Mouse (Mus musculus): Measurements from ENCODE around the gene Cd44.
A peak's percentile ranks its signal among the peaks of the same experiment; 100 is the strongest.

Gene Cd44

DNA sequence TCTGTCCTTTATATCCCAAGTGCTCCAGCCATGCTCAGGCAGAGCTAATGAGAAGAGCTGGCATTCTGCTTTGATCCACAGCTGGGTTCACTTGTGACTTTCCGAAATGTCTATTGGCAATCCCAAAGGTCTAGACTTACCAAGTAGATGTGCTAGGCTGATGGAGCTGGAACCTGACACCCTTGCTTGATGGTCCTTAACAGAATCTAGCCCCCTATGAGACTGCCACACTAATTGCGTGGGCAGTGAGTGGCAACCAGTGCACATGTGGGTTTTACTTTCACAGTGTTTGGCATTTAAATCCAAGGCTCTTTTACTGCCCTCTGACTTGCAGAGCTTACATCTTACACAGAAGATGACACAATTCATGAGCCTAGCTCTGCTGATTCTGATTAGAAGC is 29.0 kb downstream of the Cd44 start:
- DNase-seq (ENCODE audit: low read depth, low spot score): peak; percentile 36

DNA sequence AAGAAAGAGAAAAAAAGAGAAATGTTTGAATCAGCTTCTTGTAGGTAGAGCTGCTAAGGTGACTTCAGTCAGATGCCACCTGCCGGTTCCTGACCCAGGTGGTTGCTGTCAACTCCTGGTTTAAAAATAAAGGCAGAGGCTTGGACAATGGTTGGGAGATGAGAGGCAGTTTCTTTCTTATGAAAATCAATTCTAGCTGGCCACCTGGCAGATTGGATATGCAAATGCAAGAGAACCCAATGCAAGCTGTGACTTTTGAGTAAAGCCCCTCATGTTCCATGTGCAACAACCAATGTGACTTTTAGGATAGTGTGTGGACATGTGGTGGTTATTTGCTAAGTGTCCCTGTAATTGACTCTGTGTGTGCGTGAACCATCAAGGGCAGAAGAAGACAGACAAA is 33.0 kb downstream of the Cd44 start:
- no peak for DNase-seq (ENCODE audit: low read depth, low spot score)

DNA sequence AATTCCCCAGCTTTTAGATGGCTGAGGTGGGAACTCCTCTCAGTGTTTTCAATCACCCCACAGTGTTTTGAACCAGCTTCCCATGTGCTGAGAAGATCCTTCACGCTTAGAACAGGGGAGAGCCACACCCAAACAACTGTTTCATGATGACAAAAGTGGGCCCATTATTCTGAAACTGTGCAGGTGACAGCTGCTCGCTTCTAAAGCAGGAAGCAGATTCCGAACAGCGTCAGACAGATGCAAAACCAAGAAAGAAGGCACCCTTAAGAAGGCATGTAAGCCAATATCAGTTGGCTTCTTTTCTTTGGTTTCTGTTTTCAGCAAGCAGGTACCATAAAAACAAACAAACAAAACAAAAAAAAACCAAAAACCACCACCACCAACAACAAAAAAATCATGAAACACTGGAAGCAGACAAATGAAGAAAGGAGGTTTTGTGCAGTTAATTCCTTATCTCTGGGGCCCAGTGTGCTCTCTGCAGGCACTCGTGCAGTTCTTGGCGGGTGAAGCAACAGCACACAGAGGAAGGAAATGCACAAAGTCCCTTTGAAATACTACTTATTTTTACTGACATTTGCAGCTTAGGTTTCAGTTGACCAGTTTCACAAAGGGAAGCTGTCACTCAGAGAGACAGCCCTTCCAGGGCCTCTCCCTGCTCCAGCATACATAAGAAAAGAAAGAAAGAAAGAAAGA is 33.9 kb downstream of the Cd44 start:
- no peak for DNase-seq (ENCODE audit: low read depth, low spot score)

DNA sequence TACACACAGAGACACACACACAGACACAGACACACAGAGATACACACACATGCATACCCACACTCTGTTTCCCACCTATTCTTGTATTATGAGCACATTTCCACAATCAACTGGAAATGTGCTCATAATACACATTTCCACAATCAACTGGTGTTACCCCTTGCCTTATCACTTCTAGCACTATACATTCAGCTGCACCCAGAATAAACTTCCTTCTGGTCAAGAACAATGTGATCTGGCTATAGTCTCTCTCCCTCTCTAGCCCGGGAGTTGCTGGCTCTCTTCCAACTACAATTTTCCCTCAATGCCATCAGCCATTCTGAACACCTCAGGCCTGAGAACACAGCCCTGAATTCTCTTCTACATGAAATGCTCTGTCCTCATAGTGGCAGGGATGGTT is 34.9 kb downstream of the Cd44 start:
- DNase-seq (ENCODE audit: low read depth, low spot score): no peak

DNA sequence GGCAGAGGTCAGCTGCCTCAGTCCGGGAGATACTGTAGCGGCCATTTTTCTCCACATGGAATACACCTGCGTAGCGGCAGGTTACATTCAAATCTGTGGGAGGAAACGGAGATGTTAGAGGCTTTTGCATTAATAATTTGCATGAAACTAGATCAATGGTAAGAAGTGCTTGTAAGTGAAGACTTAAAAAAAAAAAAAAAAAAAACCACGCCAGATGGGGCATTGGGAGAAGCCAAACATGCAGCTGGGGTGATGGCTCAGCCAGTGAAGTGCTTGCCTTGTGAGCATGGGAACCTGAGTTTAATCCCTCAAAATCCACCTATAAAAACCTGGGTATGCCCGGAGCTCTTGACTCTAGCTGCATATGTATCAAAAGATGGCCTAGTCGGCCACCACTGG is 36.1 kb downstream of the Cd44 start:
- no peak for DNase-seq (ENCODE audit: low read depth, low spot score)

DNA sequence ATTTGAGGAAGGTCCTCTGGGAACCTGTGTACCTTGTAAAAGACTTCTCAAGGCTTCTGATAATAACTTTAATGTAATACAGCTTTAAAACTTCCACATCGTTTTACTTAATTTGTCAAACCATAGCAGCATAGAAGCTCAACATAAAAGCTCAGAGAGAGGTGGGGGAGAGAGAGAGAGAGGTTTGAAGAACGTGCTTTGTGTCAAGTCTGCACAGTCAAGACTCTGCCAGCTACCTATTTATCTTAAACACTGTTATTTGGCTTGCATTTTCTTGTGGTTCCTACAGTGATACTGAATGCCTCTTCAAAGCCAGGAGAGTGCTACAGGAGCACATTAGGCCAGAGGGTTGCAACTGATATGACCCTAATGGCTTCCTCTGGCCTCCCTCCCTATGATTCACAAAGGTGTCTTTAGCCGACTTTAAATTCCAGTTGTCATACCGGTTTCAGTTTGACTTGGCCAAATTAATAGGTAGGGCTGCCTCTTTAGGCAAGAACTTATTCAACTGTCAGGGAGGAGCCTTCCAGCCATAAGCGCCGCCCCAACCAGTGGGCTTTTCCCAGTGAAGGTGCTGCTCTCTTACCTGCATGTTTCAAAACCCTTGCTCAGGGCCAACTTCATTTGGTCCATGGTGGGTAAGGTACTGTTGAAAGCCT is 36.6 kb downstream of the Cd44 start:
- no peak for DNase-seq (ENCODE audit: low read depth, low spot score)

DNA sequence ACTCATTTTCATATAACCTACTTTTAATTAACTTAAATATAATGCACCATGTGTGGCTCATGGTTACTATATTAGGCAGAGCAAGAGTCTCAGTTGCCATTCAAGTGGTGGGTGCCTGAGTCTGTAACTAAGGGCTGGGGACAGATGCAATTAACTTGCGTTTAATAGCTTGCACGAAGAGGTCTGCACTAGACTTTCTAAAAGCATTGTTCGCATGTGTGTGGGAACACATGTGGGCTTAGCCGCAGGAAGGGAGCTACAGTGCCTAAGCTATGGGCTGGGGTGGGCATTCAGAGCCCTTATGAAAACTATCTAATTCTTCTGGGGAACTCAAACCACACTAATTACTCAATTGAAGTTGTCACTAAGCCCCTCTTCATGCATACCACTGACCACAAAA is 37.4 kb downstream of the Cd44 start:
- DNase-seq (ENCODE audit: low read depth, low spot score): no peak

DNA sequence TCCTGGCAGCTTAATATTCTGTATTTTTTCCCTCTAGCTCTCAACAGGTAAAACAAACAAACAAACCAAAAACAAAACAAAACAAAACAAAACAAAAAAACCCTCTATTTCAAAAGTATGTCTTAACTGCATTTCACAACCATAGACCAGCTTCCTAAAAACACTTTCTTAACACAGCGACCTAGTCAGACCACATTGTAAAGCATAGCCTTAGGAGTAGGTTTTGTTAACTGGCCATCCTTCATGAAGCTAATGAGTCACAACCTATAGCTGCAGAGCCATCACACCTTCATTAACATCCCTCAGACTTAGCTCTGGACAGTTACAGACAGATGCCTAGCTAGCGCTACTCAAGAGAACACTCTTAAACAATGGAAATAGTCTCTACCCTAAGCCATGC is 37.9 kb downstream of the Cd44 start:
- no peak for DNase-seq (ENCODE audit: low read depth, low spot score)

DNA sequence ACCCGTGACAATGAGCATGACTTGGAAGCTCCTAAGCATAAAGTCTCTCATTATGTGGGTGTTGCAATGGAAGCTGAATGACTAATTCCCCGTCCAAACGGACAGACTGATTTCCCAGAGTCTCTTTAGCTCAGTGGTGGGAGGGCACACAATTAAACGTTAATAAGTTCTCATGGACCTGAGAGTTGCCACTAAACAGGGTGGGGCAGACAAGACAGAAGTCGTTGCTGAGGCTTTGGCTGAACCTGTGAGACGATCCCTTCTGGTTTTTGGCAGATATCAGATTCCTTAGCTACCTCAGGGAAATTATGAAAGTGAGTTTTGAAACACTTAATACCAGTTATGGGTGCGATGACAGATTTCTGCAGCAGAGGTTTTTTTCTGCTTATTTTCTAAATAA is 38.8 kb downstream of the Cd44 start:
- no peak for DNase-seq (ENCODE audit: low read depth, low spot score)

DNA sequence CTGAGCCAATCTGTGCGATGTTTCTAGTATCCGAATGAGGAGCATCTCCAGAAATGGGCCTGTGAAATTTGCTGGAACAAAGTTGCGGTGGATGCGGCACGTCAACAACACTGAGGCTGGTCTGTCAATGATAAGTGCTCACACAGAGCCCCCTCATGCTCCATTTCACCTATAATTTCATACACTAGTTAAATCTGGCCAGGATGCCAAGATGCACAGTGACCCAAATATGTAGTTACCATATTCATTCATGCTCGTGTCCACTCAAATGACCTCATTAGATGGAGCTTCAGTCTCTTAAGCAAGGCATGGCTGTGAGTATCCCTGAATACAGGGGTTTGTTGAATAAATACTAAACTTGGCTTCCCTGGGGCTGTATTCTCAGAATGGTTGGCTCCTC is 43.2 kb downstream of the Cd44 start:
- DNase-seq (ENCODE audit: low read depth, low spot score): no peak

DNA sequence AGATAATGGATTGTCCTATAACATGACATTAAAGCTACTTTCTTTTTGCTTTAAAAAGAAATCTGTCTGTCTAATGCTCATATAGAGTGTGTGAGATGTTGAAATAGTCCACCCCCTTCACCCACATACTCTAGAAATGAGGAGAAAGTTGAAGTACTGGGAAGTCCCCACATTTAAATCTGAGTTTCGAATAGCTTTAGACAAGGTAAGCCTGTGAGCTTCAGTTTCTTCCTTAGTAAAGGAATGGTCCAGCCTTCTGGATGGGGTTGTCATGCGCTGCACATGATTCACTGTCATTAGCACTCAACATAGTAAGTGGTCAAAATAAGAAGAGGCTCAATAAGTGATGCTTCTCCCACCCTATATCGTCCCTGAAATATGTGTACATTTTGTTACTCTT is 48.2 kb downstream of the Cd44 start:
- DNase-seq (ENCODE audit: low read depth, low spot score): no peak

DNA sequence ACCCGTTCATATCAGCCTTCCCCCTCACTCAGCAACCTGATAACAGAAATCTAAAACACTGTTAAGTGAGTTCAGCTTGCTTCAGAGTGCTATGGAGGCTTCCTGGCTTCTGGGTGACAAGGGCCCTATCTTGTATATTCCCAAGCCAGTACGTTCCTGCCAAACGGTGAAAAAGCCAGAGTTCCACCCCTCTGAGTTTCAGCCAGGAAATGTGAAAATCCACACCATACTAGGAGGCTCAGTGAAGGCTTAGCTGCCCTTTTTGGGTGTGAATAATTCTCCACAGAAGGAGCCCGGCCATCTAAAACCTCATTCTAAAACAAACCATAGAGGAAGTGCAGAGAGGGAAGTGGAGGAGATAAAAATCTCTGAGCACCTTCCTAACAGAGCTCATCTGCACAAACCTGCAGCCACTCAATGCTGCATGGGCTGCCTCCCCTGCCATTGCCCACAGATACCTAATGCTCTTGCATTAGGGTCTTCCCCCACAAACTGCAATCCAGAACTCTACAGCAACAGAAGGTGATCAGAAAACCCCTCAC is 49.5 kb downstream of the Cd44 start:
- no peak for DNase-seq (ENCODE audit: low read depth, low spot score)

DNA sequence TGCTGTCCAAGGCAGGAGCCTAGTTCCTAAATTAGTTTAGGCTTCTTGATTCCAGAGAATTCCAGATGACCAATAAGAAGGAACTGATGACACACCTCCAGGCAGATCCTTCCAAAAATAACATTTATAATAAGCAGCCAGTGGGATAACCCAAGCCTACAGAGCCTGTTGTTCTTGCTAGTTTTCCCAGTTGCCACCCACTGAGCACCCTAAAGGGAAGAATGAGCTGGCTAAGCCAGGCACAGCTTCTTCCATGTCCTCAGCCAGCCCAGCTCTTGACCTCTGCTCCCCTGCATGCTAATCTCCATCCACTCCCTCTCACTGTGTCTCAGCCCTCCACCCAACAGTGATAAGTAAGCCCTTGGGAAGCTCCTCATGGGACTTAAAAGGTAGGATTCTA is 51.4 kb downstream of the Cd44 start:
- DNase-seq (ENCODE audit: low read depth, low spot score): peak; percentile 56

DNA sequence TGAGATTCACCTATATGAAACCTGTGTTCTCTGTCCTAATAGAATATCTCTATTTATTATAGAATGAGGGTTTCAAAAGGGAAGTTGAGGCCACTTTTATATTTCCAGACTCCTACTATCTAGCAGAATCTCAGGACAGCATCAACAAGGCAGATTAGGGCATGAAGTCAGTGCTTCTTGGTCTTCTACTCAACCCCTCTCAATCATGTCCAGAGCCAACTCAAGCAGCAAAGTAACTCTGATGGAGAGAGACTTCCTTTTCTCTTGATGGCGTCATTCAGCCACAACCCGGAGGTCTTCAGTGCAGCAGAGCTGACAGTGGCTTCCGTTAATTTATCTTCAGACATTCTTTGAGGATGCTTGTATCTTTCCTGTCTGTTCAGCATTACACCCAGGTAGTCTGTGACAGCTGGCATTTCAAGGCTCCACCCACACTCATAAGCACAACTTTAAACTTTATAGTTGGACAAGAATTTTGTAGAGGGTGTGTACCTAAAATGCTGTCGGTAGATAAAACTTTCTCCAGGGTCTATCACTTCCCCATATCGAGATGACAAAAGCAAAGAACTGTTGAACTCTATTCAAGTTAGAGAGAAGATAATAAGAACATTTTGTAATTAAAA is 52.5 kb downstream of the Cd44 start:
- no peak for DNase-seq (ENCODE audit: low read depth, low spot score)

DNA sequence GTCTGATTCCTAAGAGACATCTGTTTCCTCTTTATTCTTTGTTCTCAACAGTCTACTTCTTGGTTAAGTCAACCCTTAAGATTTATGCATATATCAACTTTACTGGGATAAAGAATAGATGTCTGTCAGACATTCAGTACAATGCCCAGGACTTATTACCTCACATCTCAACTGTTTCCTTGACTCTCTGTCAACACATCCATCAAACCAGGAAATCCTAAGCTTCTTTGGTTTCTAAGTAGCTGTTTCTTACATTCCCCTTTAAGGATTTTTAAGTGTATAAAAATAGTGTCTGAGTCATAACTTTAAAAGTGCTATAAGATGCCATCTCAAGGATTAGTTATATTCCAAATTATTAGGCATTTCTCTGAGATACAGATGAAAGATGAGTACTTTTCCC is 60.2 kb downstream of the Cd44 start:
- DNase-seq (ENCODE audit: low read depth, low spot score): peak; percentile 64

DNA sequence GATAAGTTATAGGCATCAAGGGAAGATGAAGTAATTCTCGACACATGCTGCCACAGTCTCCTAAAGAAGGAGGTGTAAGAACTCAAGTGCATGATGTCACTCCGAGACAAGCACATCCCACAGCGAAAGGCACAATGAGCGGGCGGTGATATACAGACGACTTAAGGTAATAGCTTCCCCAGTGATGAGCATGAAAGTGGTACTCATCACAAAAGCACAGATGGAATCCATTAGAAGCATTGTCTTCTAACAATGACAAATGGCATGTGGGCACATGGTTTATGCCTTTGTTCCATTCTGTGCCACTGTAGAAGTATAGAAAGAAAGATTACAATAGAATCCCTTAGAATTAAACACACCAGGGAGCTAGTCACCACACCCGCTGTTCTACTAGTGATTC is 63.3 kb downstream of the Cd44 start:
- DNase-seq (ENCODE audit: low read depth, low spot score): no peak

DNA sequence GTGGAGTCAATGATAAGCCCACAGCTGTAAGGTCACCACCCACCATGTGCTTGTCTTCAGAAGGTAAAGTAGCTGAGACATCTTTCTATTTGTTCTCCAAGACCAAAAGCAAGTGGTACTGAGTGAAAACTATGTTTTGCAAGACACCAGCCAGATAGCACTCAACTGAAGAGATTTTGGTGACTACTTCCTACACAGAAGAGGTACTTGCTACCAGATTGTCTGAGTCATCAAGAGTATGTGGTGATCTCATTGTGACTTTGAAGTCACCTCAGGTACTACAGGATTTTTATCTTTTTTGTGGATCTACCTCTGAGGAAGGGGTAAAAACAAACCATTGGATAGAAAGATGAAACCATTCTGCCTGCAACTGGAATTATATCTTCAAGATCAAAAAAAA is 69.9 kb downstream of the Cd44 start:
- DNase-seq (ENCODE audit: low read depth, low spot score): no peak

DNA sequence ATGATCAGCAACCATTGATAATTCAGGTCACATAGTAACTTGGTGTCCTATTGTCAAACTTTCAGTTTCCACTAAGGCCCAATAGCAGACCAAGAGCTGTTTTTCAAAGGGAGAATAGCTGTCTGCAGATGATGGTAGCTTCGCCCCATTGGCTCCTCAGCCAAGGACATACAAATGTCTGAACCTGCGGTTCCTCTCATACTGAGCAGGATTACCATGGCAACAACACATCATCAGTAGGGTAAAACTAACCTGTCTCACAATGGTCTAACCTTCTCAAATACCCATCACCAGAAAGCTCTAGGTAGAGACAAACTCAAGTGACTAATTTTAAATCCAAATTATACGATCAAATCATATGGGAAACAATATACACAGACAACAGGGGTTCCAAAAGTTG is 72.3 kb downstream of the Cd44 start:
- DNase-seq (ENCODE audit: low read depth, low spot score): no peak

DNA sequence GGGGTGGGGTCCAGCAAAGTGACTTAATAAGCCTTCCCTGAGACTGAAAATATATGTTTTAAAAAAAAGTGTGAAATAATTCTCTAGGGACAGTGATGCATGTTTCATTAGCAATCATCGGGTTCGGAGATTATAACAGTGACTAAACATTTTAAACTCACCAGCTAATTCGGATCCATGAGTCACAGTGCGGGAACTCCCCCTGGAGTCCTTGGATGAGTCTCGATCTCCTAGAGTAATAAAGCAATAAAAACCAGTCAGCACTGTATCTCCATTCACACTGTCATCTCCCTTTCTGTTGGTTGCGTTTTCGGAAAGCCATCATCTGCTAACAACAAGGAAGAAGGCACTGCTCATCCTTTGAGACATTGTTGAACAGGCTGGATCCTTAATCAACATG is 73.1 kb downstream of the Cd44 start:
- DNase-seq (ENCODE audit: low read depth, low spot score): peak; percentile 76

DNA sequence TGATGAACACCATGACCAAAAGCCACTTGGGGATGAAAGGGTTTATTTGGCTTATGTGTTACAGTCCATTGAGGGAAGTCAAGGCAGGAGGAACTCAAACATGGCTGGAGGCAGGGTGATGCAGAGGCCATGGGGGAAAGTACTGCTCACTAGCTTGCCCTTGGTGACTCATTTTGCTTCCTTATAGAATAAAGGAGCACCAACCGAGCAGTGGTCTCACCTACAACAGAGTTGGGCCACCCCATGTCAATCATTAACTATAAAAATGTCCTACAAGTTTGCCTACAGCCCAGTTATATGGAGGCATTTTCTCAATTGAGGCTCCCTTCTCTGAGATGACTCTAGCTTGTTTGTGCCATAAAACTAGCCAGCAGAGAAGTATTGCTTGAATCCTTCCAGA is 73.6 kb downstream of the Cd44 start:
- DNase-seq (ENCODE audit: low read depth, low spot score): no peak

DNA sequence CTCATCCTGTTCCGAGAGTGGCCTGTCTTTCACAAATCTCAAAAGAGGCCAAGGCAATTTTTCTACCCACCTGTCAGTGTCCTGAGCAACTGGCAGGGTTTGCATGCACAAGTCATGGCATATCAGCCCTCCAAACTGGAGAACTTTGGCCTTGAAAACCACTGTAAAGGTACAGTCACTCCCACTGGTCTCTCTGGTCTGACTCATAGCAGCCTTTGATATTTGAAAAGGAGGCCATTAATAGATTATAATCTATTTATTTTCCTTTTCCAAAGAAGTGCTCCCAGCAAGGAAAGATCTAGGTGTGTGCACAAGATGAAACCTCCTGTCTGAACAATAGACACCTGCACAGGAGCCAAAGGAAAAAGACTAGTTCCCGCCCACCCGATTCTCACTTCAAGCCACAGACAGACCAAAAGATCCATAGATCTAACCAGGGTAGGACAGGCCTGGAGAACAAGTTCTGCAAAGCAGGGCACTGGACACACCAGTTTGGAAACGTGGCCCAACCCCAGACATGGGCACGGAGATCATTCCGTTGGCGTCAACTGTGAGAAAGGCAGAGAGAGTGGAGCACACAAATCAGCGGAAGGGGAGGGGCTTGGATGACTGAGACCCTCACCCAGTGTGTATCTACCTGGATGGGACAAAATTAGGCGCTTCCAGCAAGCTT is 75.4 kb downstream of the Cd44 start:
- DNase-seq (ENCODE audit: low read depth, low spot score): no peak

DNA sequence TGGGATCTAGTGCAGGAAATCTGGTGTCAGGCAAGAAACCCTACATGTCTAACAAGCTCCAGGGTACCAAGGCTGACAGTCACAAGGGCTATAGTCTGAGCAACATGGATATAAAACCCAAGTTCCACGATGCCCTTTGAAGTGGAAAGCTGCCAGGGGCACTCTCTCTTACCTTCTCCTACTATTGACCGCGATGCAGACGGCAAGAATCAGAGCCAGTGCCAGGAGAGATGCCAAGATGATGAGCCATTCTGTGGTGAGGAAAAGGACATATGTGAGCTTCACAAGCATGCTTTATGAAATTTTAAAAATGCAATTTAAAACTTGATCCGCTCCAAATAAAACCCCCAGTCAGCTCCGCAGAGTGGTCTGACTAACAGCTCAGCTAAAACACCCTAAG is 79.4 kb downstream of the Cd44 start:
- peak; percentile 64 for DNase-seq (ENCODE audit: low read depth, low spot score)

DNA sequence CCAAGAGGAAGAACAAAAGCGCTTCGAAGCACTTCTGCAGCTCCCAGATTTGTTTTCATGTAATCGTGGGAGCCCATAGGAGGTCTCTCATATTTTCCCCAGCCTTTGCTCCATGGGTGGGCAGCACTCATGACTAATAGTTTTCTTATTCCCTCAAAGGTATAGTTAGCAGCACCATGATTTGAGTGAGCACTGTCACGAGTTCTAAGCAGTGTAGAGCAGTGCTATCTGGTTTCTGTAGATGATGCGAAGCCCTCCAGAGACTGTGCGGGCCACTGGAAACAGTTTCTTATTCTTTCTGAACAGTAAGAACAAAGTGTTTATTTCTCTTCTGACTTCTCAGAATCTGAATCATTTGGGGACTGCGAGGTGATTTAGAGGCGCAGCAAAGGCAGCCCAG is 80.7 kb downstream of the Cd44 start:
- DNase-seq (ENCODE audit: low read depth, low spot score): no peak

Measured in 3T3-L1 (cell line).